8 mouse cellular contexts compared by ENCODE assay signal in the genomic region with DNA sequence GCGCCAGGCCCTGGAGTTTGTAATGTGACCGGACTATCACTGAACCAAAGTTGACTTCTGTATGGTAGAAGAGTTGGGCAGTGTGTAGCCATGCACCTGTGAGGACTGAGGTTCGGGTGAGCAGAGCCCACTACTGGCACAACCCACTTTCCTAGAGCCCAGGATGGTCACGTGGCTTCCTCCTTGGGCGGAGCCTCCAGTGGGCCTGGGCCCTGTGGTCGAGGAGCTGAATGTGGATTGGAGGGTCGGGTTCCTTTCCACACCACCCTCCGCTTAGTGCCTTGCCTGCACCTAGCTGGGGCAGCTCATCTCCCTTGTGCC. TPM values are rescaled to one million over a fixed set of nuclear protein-coding genes. Genes with fewer than 3 reads are reported as not detected.
A peak's percentile ranks its signal among the peaks of the same experiment; 100 is the strongest.
DNase-seq lines count a peak whose midpoint lies in the region; ATAC-seq lines count a peak whose summit lies in the region.

No protein-coding gene starts in this region.

- peak overlapping the region; percentile 79 for H3K9ac ChIP-seq in intestine, embryonic 14.5 days (ENCODE audit: low read length)

- H3K4me2 ChIP-seq in intestine, embryonic 14.5 days (ENCODE audit: low read length): peak overlapping the region; percentile 99

- H3K27me3 ChIP-seq in intestine, embryonic 14.5 days (replicated peaks; ENCODE audit: control insufficient read depth, insufficient read depth, low read length): no peaks in the 10 kb centered on the region

- H3K36me3 ChIP-seq in intestine, embryonic 14.5 days (ENCODE audit: control insufficient read depth, insufficient read depth, low read length): peaks cover 51% of the 10 kb centered on the region

- intact Hi-C loops in left cerebral cortex, postnatal 10 days (cut with DNase I): loop anchor here (5.0 to 10.0 kb wide), 4 partner anchors 82 to 462 kb away; partner anchors contain the start of genes Lactb and Usp3

- H3K4me3 ChIP-seq in intestine, embryonic 14.5 days (ENCODE audit: low read depth, low read length): peak overlapping the region; percentile 69

- ATAC-seq in intestine, embryonic 14.5 days (replicated peaks; ENCODE audit: low FRiP score, low TSS enrichment, low read depth): peak; percentile 85
- ATAC-seq in megakaryocyte progenitor cell, adult 5-6 weeks (replicated peaks; ENCODE audit: poor library complexity): peak; percentile 75

- WGBS in intestine, embryonic 14.5 days: 0% methylated on average over 8 of the region's 8 CpGs

- H3K27ac ChIP-seq in intestine, embryonic 14.5 days (ENCODE audit: low read depth): peak overlapping the region; percentile 98

- no peaks in the 10 kb centered on the region for H3K9me3 ChIP-seq in intestine, embryonic 14.5 days (ENCODE audit: control insufficient read depth, low read length)

- H3K4me1 ChIP-seq in intestine, embryonic 14.5 days (replicated peaks; ENCODE audit: control insufficient read depth, insufficient read depth, low read length): peaks cover 25% of the 10 kb centered on the region

- DNase-seq in adrenal gland, adult (ENCODE audit: inconsistent age in 2 of 2, low spot score in 1 of 2): peak; percentile 90 to 95
- DNase-seq in embryo, embryonic 10.5 days (ENCODE audit: low spot score): peak; percentile 92
- DNase-seq in gastrocnemius, postnatal 25 days: peak; percentile 85
- DNase-seq in intestine, embryonic 14.5 days (ENCODE audit: low spot score): peak; percentile 87
- peak; percentile 85 to 92 for DNase-seq in left cerebral cortex, postnatal 10 days (ENCODE audit: extremely low spot score in 1 of 2, low spot score in 2 of 2)
- peak; percentile 93 to 95 for DNase-seq in right cerebral cortex, postnatal 10 days (ENCODE audit: low spot score in 2 of 2)
- DNase-seq in urinary bladder, postnatal 14 days (ENCODE audit: low spot score): peak; percentile 86

RNA-seq across cellular contexts. Expression of gene Fbxl22, which starts 2.1 kb away (rescaled TPM):
- 1 to 10 TPM; 3.5 to 7.0 TPM for total RNA-seq in gastrocnemius, postnatal 25 days (2021)
- polyA plus RNA-seq in intestine, embryonic 14.5 days (2014; fragmentation: Nextera tagmentation; extraction: Ambion mirVana): 14.2 and 14.7 TPM in 2 replicates
- under 1 TPM; 0.28 to 0.36 TPM for total RNA-seq in left cerebral cortex, postnatal 10 days (2021)
- 0.68 and 0.74 TPM in 2 replicates for total RNA-seq in megakaryocyte progenitor cell, adult 5-6 weeks (2015)
- total RNA-seq in megakaryocyte progenitor cell, adult 5-6 weeks (2017): 0.37 and 0.88 TPM in 2 replicates

Comparison
In these comparisons a context has a peak if more than half of its experiments do, and no peak if none do; other contexts are left out.
1. Peak in every context shown above with its lines: DNase-seq, ATAC-seq, H3K4me3 ChIP-seq and H3K27ac ChIP-seq.